Mouse (Mus musculus): ENCODE data around the gene Acpp. TPM values are rescaled to one million over a fixed set of nuclear protein-coding genes. Genes with fewer than 3 reads are reported as not detected.

The Acpp gene
- total RNA-seq, 2 experiments from 2014 or later = 3.3 to 4.4 TPM

- ATAC-seq (replicated peaks; ENCODE audit: low FRiP score, poor library complexity, severe bottlenecking) = no peak
Measured at GRCm38 (mm10) chr9:104260306-104260705, 77.2 kb downstream of the Acpp start.

- ATAC-seq (replicated peaks; ENCODE audit: low FRiP score, poor library complexity, severe bottlenecking) = no peak
Measured at GRCm38 (mm10) chr9:104256085-104256484, 81.5 kb downstream of the Acpp start.

- ATAC-seq (replicated peaks; ENCODE audit: low FRiP score, poor library complexity, severe bottlenecking) = no peak
Measured at GRCm38 (mm10) chr9:104254408-104255180, 83.0 kb downstream of the Acpp start.

GRCm38 (mm10) chr9:104252637-104253036 lies 84.9 kb downstream of the Acpp start:
- no peak for ATAC-seq (replicated peaks; ENCODE audit: low FRiP score, poor library complexity, severe bottlenecking)

GRCm38 (mm10) chr9:104251687-104252086 lies 85.9 kb downstream of the Acpp start:
- ATAC-seq (replicated peaks; ENCODE audit: low FRiP score, poor library complexity, severe bottlenecking) = no peak

- ATAC-seq (replicated peaks; ENCODE audit: low FRiP score, poor library complexity, severe bottlenecking) = no peak
Measured at GRCm38 (mm10) chr9:104251111-104251510, 86.4 kb downstream of the Acpp start.

- ATAC-seq (replicated peaks; ENCODE audit: low FRiP score, poor library complexity, severe bottlenecking) = no peak
Measured at GRCm38 (mm10) chr9:104247307-104247987, 90.1 kb downstream of the Acpp start.

- no peak for ATAC-seq (replicated peaks; ENCODE audit: low FRiP score, poor library complexity, severe bottlenecking)
Measured at GRCm38 (mm10) chr9:104243799-104244466, 93.6 kb downstream of the Acpp start.

- ATAC-seq (replicated peaks; ENCODE audit: low FRiP score, poor library complexity, severe bottlenecking) = no peak
Measured at GRCm38 (mm10) chr9:104240146-104240545, 97.4 kb downstream of the Acpp start.

- ATAC-seq (replicated peaks; ENCODE audit: low FRiP score, poor library complexity, severe bottlenecking) = no peak
Measured at GRCm38 (mm10) chr9:104239076-104239475, 98.5 kb downstream of the Acpp start.

Other genes with a start within 250 kb of the Acpp start
- not detected in 2 replicates for gene Ackr4, start 210.8 kb downstream of the Acpp start, total RNA-seq (2015; ENCODE audit: low replicate concordance)
- gene Ackr4, start 210.8 kb downstream of the Acpp start, total RNA-seq (2017; ENCODE audit: low replicate concordance) = 0.77 TPM in 1 of 2 replicates, not detected in the other
- 38.7 and 57.8 TPM in 2 replicates for gene Dnajc13, start 74.8 kb downstream of the Acpp start, total RNA-seq (2015; ENCODE audit: low replicate concordance)
- gene Dnajc13, start 74.8 kb downstream of the Acpp start, total RNA-seq (2017; ENCODE audit: low replicate concordance) = 14.1 and 27.8 TPM in 2 replicates
- not detected in 2 replicates for gene Cpne4, start 209.5 kb upstream of the Acpp start, total RNA-seq (2015; ENCODE audit: low replicate concordance)
- gene Cpne4, start 209.5 kb upstream of the Acpp start, total RNA-seq (2017; ENCODE audit: low replicate concordance) = not detected in 2 replicates

All from erythroblast, adult 5-6 weeks (primary cell).